Mouse (Mus musculus): ENCODE results near the gene Smim23.

Smim23 gene

GRCm38 (mm10) chr11:32780747-32781536 is 43.5 kb downstream of the Smim23 start:
- DNase-seq = no peak

- peak; percentile 46 for DNase-seq
Observed at GRCm38 (mm10) chr11:32768642-32769343, 55.6 kb downstream of the Smim23 start.
